Mouse (Mus musculus): ENCODE data around the gene Esrrg.

The Esrrg gene

DNA sequence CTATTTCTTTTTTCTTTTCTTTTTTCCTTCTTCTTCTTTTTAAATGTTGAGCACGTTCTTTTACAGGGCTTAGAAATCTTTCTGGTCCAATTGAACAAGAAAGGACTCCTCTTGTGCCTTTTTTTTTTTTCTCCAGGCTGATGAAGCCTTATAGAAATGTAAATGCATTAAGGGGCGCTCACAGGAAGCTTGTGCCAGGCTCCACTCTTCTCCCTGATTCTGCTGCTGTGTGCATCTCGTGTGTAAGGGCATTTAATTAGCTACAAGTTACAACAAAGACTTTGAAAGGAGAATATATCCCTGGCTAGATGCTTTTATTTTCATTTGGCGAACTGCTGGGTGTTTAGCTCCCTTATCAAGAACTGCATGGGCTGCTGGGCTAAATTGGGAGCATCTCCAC lies 374.6 kb downstream of the Esrrg start:
- DNase-seq (ENCODE audit: low read depth, low spot score), result no peak

DNA sequence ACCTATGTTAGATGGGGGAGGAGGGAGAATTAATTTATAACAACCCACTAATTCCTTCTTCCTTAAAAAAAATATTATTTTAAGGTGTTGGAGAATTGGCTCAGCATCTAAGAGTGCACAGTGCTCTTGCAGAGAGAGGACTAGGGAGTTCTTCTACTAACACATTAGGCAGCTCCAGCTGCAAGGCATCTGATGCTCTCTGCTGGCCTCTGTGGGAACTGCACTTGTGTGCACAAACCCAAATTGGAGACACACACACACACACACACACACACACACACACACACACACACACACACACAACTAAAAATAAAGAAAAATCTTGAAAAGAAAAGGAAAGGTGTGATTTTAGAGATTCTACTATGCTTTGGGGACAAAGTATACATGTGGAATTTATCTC lies 381.6 kb downstream of the Esrrg start:
- no peak for DNase-seq (ENCODE audit: low read depth, low spot score)

DNA sequence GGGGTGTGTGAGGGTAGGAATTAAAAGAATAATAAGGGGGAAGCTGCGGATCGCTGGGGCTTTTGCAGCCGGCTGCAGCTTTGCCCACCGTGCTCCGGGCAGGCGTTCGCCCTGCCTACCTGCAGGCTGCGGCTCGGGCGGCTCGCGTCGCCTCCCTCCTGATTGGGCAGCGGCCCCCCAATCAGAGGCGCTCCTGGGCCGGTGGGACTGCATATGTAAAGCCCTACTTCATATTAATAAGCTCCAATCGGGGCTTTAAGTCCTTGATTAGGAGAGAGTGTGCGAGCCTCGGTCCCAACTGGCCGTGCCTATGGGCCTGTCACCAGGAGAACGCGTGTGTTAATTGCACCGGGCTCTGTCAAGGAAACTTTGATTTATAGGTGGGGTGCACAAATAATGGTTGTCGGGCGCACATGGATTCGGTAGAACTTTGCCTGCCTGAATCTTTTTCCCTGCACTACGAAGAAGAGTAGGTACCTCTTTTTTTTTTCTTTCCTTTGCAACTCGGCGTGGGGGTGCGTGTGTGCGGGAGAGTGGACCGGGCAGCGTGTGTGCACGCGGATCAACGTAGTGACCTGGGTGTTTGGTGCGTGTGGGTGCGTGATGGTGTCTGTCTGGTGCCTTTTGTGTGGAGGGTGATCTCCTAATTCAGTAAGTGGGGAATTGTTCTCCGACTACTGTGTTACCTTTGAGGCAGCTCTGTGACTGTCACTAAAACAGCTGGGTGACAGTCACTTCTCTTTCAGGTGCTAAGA lies 389.2 kb downstream of the Esrrg start:
- peak; percentile 80 for DNase-seq (ENCODE audit: low read depth, low spot score)

DNA sequence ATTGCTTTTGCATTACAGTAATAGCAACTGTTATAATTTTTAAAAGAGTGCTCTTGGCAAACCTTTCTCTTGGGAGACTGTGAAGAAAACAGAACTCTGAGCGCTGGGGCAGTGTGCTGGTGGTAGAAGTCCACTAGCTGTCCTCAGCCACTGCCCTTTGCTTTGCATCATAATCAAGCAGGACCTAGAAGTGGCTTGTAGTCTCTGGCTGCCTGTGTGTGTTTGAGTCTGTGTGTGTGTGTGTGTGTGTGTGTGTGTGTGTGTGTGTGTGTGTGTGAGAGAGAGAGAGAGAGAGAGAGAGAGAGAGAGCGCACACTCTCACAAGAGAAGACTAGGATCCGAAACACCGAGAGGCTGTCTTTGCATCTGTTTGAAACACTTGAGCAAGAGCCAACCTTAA lies 390.5 kb downstream of the Esrrg start:
- peak; percentile 47 for DNase-seq (ENCODE audit: low read depth, low spot score)

DNA sequence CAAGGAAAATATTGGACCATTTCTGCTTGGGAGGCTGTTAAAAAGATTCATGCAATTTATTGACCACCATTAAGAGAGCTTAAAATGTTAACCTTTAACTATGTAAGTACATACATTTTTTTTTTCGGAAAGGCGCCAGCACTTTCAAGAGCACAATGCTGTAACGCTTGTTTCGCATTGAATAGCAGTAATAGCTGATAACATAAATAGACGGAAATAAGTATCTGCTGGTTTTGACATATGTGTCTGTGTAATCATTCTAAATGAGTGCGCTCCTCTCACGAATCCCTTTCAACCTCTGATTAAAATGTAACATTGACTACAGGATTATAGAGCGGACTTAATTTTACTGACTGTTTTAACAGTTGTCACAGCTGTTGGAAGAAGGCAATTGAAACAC lies 391.6 kb downstream of the Esrrg start:
- no peak for DNase-seq (ENCODE audit: low read depth, low spot score)

DNA sequence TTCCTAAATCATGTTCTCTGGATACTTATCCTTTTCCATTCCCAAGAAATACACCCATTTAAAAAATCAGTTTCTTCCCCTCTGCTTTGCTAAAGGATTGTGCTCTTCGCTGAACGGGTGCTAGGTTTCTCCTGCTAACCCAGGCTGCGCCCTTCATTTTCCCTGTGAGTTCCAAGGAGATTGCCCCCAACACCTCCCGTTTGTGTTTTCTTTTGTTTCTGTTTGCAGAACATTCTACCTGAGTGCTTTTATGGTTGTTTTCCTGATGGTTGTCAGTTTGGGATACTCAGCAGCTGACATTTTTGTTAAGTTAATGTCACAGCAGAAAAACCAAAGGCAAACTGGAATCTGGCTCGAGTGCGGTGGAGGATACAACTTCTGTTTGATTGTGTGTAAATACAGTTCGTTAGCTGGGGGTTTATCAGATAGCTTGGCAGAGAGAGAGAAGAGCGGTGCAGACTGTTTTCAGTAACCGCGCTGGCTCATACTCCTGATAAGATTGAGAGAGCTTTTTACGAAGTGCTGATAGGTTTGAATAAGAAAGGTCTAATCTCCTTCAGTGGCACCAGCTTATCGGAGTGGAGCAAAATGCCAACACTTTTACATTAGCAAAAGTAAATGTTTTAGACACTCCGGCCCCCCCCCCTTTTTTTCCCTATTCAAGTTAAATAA lies 398.4 kb downstream of the Esrrg start:
- no peak for DNase-seq (ENCODE audit: low read depth, low spot score)

DNA sequence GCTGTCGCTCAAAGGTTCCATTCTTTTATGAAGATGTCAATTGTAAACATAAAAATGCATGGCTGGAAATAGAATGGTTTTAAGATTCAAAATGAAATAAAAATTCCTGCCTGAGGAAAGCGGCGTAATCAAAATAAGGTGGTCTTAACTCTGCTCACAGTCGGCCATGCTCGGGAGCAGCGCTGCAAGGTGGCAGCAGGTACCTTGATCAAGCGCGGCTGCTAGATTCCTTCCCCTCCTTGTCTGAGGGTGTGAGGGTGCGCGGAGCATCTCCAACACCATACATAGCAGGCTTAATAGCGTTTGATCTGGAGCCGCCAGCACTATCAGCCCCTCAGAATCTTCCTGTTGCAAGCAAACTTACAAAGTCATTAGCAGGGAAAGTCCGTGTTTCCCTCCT lies 399.9 kb downstream of the Esrrg start:
- DNase-seq (ENCODE audit: low read depth, low spot score), result no peak

DNA sequence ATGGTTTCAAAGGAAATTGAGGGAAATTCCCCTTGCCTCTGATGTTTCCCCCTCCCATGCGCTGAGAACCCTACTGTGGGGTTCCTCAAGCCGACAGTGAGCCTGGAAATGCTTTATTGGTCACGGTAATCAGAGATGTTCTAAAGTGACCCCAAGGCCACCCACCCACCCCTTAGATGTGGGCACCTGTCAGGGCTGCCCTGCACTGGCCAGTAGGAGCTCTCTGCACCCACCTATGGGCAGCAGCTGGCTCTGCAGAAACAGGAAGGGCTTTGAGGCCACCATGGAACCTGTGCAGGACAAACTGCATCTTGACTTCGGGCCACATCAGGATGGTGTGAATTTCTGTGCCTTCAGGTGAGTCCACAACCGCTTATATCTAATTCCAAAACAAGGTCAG lies 401.3 kb downstream of the Esrrg start:
- DNase-seq (ENCODE audit: low read depth, low spot score), result no peak

DNA sequence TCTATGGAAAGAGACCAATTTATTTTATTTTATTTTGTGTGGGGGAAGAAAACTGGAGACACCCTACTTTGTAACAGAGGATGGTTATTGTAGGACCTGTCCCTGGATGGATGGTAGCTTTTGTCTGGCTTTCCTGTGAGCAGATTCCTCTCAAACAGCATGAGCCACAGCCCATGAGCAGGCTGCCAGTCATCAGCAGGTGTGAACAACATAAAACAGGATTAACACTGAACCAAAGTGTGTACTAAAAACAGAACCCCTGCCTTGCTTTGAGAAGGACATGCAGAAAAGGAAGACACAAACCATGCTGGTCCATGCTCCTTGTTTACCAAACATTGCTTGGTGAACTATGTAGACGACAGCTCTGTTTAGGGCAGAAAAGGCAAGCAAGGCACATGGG lies 402.3 kb downstream of the Esrrg start:
- no peak for DNase-seq (ENCODE audit: low read depth, low spot score)

DNA sequence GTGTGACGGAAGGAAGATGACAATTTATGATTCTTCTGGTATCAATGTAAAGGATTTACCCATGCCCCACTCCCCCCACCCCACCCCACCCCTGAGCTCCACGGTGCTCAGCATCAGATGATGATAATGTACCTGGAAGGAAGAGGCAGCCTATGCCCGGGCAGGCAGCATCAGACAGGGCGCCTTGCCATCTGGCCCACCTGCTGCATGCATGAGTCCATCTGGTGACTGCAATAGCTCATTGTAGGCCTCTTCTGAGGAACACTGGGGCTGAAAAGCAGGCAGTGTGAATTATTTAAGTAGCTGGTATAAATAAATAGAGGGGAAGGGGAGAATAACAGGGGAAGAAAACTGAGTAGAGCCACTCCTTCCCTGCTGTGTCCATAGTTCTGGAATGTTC lies 405.8 kb downstream of the Esrrg start:
- DNase-seq (ENCODE audit: low read depth, low spot score), result no peak

DNA sequence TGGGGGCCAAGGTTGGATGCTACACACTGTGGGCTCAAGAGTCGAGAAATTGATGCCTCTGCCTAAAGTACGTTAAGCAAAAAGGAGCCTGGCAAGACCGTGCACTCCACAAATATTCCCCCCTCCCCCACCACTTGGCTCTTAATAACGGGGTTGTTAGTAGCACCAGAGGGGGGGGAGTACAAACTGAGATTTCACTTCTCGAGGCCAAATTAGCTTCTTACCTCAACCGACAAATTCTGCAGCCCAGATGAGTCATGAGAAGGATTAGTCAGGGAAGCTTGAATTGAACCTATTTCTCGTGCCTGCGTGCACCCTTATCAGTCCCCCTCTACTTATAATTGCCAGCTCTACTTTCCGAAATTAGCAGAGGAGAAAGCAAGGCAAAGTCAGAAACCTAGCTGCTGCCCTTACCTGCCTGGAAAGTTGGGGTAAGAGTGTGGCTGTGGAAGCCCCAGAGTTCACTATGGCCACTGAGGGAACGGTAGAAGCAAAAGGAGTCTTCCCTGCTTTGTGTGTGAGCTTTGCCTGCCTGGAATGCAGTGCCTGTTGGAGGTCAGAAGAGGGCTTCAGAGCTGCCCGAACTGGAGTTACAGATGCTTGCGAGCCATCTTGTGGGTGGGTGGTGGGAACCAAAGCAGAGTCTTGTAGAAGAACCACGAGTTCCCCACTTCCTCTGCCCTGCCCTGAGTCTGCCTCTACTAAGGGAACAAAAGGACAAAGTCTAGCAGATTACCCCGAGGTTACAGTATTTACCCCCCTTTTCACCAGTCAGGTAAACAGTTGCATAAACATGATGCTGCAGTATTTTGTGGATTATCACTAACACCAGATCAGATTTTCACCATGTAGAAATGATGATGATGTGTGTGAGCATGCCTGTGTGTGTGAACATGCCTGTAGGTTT lies 409.6 kb downstream of the Esrrg start:
- DNase-seq (ENCODE audit: low read depth, low spot score), result no peak

DNA sequence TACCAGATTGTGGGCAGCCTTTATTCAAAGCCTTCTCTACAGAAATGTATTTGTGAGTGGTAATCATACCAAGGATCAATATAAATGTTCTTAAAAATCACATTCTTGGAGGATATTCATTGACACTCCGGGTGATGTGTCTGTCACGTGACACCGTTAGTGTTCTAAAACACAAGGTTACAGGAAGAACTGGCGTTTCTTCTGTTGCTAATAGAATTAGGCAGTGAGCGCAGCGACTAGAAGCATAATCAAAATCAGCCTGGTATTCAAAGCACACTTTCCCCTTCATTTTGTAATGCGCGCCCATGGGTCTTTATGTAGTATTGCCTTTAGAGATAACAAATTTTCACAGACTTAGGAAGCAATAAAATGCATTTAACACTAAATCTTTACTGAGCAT lies 420.6 kb downstream of the Esrrg start:
- no peak for DNase-seq (ENCODE audit: low read depth, low spot score)

DNA sequence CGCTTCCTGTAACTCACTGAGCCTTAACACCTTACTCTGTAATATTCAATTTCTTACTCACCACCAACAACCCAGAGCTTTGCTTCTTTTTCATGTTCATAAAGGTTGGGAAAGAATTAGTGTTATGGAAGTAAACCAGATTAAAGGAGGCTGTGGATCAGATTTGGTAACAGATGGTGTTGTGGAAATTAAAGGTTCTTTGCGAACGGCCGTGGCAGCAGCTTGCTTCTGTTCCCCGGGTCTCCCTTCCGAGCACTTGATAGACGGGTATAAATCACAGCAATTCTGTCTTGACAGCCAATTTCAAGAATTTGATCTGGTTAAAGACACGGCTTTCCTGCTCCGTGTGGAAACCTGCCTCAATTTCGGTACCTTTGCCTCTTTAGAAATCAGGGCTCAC lies 421.5 kb downstream of the Esrrg start:
- no peak for DNase-seq (ENCODE audit: low read depth, low spot score)

DNA sequence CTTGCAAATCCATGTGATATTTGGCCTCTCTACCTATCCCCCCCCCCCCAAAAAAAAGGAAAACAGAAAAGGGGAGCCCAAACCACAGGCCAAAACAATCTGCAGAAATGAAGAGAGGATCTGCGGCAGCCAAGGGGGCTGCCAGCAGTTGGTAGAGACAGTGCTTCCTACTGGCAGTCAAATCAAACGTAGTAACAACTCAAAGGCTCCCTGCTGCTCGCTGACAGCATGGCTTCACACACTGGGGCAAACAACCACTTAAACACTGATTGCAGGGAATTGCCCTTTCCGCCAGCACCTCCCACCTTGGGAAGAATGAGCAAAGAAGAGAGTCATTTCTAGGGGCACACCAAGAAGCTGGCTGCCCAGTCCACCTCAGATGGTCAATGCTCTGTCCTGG lies 422.7 kb downstream of the Esrrg start:
- no peak for DNase-seq (ENCODE audit: low read depth, low spot score)

DNA sequence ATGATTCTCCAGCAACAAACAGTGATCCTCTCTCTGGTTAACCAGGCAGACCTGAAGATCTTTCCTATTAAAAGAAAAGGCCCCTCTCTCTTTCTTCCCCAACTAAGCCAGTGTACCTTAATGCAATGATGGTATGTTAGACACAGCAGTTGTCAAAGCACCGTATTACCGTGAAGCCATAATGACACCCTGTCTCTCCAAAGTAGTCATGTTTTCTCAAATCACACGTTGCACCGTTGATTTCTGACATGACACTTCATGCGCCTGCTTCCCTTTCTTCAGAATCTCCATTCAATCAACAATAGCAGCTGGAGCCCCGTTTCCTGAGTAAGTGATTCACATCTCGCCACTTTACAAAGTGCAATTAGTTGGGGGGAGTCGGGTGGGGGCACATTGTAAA lies 427.4 kb downstream of the Esrrg start:
- no peak for DNase-seq (ENCODE audit: low read depth, low spot score)

DNA sequence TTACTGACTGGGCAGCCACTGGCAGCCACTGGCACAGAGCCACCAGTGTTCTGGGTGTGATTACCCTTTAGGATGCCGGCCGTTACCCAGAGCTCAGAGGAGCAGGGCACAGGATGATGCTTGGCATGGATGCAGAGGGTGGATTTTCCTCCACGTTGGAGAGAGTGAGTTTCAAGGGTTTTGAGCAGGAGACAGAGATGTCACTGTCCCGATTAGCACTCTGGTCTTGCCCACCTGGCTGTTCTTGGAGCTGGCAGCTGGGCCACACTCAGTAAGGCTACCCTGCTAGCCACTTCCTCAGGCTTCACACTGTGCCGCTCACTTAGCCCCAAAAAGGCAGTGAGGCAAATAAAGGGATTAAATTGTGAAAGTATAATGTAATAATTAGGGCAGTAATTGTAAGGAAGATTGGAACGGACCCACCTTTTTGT lies 438.1 kb downstream of the Esrrg start:
- DNase-seq (ENCODE audit: low read depth, low spot score), result no peak

DNA sequence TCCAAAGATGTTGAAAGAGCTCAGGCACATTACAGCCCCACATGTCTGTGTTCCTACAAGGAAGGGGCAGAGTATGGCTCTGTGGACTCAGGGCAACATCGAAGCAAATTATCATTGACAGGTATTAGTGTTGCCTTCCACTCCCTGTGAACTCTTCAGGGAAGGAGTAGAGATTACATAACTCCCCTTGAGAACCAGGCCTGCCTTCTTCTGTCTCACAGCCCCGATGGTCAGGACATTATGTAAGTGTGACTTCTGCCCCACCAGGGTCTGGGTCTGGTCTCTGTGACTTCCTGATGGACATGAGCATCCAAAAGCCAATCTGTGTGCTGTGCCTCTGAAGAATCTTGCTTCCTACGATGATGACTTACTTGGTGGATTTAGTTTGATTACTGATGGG lies 438.6 kb downstream of the Esrrg start:
- no peak for DNase-seq (ENCODE audit: low read depth, low spot score)

DNA sequence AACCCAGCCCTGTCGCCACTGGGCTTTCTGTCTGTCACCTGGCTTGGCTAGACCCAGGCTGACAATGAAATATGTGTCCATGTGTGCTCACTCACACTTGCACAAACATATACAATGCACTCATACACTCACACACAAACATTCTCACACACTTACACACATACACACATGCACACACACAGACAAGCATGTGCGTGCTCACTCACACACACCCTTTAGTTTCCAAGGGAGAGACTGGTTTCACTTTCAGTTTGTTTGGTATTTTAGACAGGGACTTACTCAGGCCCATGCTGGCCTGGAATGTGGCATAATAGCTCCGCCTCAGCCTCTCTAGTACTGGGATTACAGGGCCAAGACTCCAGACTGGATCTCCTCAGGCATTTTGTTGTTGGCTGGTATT lies 447.3 kb downstream of the Esrrg start:
- no peak for DNase-seq (ENCODE audit: low read depth, low spot score)

DNA sequence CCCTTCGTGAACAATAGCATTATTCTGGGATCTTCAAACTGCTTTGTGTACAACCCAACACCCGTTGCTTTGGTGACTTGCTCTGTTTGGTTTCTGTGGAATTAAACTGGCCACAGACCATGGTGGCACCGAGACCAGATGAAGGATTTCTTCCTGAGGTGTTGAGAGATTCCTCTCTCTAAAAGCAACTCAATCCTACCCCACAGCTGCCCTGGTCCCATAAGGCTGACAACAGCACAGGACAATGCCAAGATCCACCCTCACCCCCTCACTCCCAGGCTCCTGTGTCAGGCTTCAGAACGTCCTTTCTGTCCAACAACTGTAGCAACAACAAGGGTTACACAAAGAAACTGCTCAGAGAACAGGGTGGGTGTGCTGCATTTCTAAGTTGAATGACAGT lies 449.3 kb downstream of the Esrrg start:
- DNase-seq (ENCODE audit: low read depth, low spot score), result no peak

DNA sequence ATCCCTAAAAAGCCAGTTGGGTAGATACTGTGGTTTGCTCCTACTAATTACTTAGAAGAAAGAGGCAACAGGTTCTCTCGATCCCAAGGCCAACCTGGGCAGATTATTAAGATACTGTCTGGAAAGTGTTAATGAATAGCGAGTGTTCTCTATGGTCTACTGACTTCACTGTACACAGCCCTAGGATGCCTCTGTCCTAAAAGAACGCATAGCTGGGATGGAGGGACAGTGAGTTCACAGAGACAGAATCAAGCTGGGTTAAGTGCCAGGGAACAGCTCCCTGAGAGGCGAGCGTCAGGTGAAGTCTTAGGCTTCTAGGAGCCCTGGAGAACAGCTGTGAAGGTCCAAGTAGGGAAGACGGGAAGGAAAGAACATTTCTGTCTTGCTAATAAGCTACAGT lies 450.4 kb downstream of the Esrrg start:
- DNase-seq (ENCODE audit: low read depth, low spot score), result no peak

DNA sequence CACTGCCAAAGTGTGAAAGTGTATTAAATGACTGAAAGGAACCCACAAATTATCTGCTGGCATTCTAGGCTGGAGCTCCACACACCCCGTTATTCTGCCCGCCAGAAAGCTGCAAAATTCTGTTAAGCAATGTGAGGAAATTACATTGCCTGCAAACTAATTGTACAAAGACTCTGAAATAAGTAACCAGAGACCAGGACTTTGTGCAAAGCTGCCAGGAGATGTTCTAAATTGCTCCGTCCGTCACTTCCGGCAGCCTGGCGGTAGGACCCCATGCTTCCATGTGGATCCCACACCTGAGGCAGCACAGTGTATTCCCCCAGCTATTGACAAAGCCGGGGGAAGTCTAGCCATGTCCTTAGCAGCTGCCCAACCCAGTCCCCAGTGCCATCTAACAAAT lies 451.9 kb downstream of the Esrrg start:
- DNase-seq (ENCODE audit: low read depth, low spot score), result no peak

DNA sequence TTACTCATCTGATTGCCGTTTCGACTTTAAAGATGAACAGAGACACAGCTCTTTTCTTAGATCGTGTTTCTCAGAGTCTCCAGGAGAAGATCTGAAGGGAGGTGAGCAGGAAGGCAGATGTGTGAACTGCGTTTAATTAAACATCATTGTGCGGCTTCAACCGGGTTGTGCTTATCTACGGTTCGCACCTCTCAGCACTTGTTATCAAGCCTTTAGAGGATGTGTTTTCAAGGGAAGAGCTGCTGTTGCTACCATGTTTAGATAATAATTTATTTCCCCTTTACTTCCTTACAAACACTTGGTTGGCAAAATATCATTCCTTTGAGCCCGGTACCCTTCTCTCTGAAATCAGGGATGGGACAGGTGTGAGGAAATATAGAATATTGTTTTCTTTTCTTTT lies 460.2 kb downstream of the Esrrg start:
- no peak for DNase-seq (ENCODE audit: low read depth, low spot score)

DNA sequence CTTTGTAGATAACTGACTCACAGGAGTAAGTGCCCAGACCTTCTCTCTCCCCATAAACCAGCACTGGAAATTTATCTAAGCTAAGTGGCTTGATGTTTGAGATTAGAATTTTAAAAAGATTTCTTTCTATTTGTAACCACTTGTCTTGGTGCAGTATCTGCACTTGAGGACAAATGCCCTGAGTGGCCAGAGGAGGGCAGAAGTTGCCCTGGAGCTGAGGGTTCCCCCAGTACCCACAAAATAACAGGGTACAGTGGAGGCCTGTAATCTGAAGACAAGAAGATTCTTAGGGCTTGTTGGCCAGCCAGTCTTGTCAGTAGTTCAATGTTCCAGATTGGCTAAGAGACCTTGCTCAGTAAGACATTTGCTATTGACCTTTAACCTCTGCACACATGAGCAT lies 461.3 kb downstream of the Esrrg start:
- no peak for DNase-seq (ENCODE audit: low read depth, low spot score)

Measured in retina, adult 2 months (tissue).